19 mouse cellular contexts compared by ENCODE assay signal in genomic region chr11:59628177-59628576, GRCm38 (mm10). TPM values are rescaled to one million over a fixed set of nuclear protein-coding genes. Genes with fewer than 3 reads are reported as not detected.
"Had no signal": no experiment of that assay in that cellular context is flagged by ENCODE, and none has a peak within 500 bp of the region (broad histone marks: within the 10 kb centered on the region; RNA-seq: fewer than 3 reads in every experiment).

No protein-coding gene starts in this region.

- H3K36me3 ChIP-seq: limb, embryonic 12.5 days; midbrain, embryonic 12.5 days; neural tube, embryonic 13.5 days; stomach, embryonic 15.5 days had no signal

- ATAC-seq: midbrain, embryonic 16.5 days had no signal

- H3K27ac ChIP-seq: limb, embryonic 12.5 days; liver, embryonic 14.5 days; midbrain, embryonic 12.5 days; neural tube, embryonic 13.5 days; stomach, embryonic 15.5 days had no signal

- H3K9me3 ChIP-seq: limb, embryonic 12.5 days; midbrain, embryonic 12.5 days; neural tube, embryonic 13.5 days; stomach, embryonic 15.5 days had no signal

- H3K4me2 ChIP-seq: limb, embryonic 12.5 days; midbrain, embryonic 12.5 days; neural tube, embryonic 13.5 days; stomach, embryonic 15.5 days had no signal

- H3K4me3 ChIP-seq: limb, embryonic 12.5 days; midbrain, embryonic 12.5 days; neural tube, embryonic 13.5 days; stomach, embryonic 15.5 days had no signal

- DNase-seq: kidney, adult 8-10 months; kidney, postnatal 25 days; layer of hippocampus, postnatal 36 days; liver; lung, adult 18-20 months; right cerebral cortex, postnatal 14 days had no signal

- H3K9ac ChIP-seq: limb, embryonic 12.5 days; liver, embryonic 14.5 days; midbrain, embryonic 12.5 days; neural tube, embryonic 13.5 days; stomach, embryonic 15.5 days had no signal

- H3K27me3 ChIP-seq: limb, embryonic 12.5 days; neural tube, embryonic 13.5 days; stomach, embryonic 15.5 days had no signal

- H3K4me1 ChIP-seq: limb, embryonic 12.5 days; midbrain, embryonic 12.5 days; neural tube, embryonic 13.5 days; stomach, embryonic 15.5 days had no signal

RNA-seq across cellular contexts. Expression of gene Olfr223, which starts 35.1 kb away (rescaled TPM):
- total RNA-seq: layer of hippocampus, postnatal 36 days; left cerebral cortex, postnatal 36 days; megakaryocyte-erythroid progenitor cell, adult 5-6 weeks had no signal
- polyA plus RNA-seq: kidney, embryonic 16.5 days; limb, embryonic 12.5 days; liver, embryonic 14.5 days; lung, embryonic 16.5 days; midbrain, embryonic 12.5 days; midbrain, embryonic 16.5 days; neural tube, embryonic 13.5 days; spleen, adult 2 months; stomach, embryonic 15.5 days; testis, adult 2 months; urinary bladder, adult 2 months had no signal

RNA-seq across cellular contexts. Expression of gene Olfr222, which starts 52.1 kb away (rescaled TPM):
- total RNA-seq: layer of hippocampus, postnatal 36 days; left cerebral cortex, postnatal 36 days; megakaryocyte-erythroid progenitor cell, adult 5-6 weeks had no signal
- polyA plus RNA-seq: kidney, embryonic 16.5 days; limb, embryonic 12.5 days; liver, embryonic 14.5 days; lung, embryonic 16.5 days; midbrain, embryonic 12.5 days; midbrain, embryonic 16.5 days; neural tube, embryonic 13.5 days; spleen, adult 2 months; stomach, embryonic 15.5 days; urinary bladder, adult 2 months had no signal
